Mouse (Mus musculus) liver, embryonic 15.5 days (tissue): ENCODE data around the gene Scfd2. TPM values are rescaled to one million over a fixed set of nuclear protein-coding genes. Genes with fewer than 3 reads are reported as not detected.

ENCODE experiments used
- ATAC-seq: fragments of 200-750 bp; cut with Nextera tagmentation; 2 replicates; pipeline ENCODE4 v1.8.0; 2017; ENCODE audit warnings: moderate number of reproducible peaks, mild to moderate bottlenecking, moderate library complexity; ENCODE audit not compliant: insufficient read depth
- H3K27ac ChIP-seq: fragments of 300-500 bp; sonication (generic); replicated peaks from 2 replicates; pipeline ENCODE4 v1.5.1; 2015; ENCODE audit warnings: mild to moderate bottlenecking, inconsistent platforms
- H3K27me3 ChIP-seq: fragments of 300-500 bp; sonication (generic); 2 replicates; pipeline ENCODE4 v1.6.1; 2015; ENCODE audit warnings: mild to moderate bottlenecking, inconsistent platforms
- H3K36me3 ChIP-seq: fragments of 300-500 bp; sonication (generic); replicated peaks from 2 replicates; pipeline ENCODE4 v1.6.1; 2015; ENCODE audit warnings: moderate library complexity, mild to moderate bottlenecking, inconsistent platforms
- H3K4me1 ChIP-seq: fragments of 300-500 bp; sonication (generic); replicated peaks from 2 replicates; pipeline ENCODE4 v1.6.1; 2015; ENCODE audit warnings: inconsistent platforms
- H3K4me2 ChIP-seq: fragments of 300-500 bp; sonication (generic); 2 replicates; pipeline ENCODE4 v1.6.1; 2015; ENCODE audit warnings: moderate library complexity, mild to moderate bottlenecking, inconsistent platforms
- H3K4me3 ChIP-seq: fragments of 300-500 bp; sonication (generic); replicated peaks from 2 replicates; pipeline ENCODE4 v1.5.1; 2015; ENCODE audit warnings: mild to moderate bottlenecking, inconsistent platforms
- H3K9ac ChIP-seq: fragments of 300-500 bp; sonication (generic); 2 replicates; pipeline ENCODE4 v1.6.1; 2015; ENCODE audit warnings: moderate library complexity, mild to moderate bottlenecking, inconsistent platforms
- H3K9me3 ChIP-seq: fragments of 300-500 bp; sonication (generic); replicated peaks from 2 replicates; pipeline ENCODE4 v1.6.1; 2016; ENCODE audit warnings: inconsistent platforms
- WGBS: fragments of 180-500 bp; shearing (Covaris S2); methylation state at CpG from one replicate; pipeline ENCODE4 v1.1.7; 2015; ENCODE audit warnings: mixed read lengths; ENCODE audit not compliant: insufficient replicate concordance; 5-methylcytosine and 5-hydroxymethylcytosine counted together
- polyA plus RNA-seq: library from polyadenylated mRNA; unstranded; fragments of >200 nt; fragmentation: Nextera tagmentation; extraction: Ambion mirVana; gene quantifications from 2 replicates; pipeline ENCODE4 v1.2.1, GENCODE M21; 2015

The Scfd2 gene
- polyA plus RNA-seq, 1 experiment from 2014 or later = 9.8 TPM

DNA sequence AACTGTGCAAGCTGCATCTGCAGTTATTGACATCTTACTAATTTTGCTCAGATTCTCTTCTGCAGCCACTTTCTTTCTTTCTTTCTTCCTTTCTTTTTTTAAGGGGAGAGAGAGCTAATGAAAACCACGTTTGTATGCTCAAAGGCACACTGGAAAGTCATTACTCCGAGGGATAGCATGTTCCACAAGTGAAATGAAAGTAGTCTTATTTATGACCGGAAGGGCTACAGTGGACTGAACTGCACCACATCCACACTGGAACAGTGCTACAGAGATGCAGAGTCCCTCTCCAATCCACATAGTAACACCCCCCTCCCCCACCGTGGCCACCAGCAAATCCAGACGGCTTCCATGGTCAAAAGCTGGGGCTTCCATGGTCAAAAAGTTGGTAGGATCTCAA, 224.3 kb downstream of the Scfd2 start:
- 70% methylated on average over 5 of the region's 5 CpGs for WGBS
- no peak overlapping the region for H3K27ac ChIP-seq
- no peaks in the 10 kb centered on the region for H3K4me1 ChIP-seq
- H3K9ac ChIP-seq = no peak overlapping the region
- no peak overlapping the region for H3K4me3 ChIP-seq
- H3K36me3 ChIP-seq = no peaks in the 10 kb centered on the region
- H3K9me3 ChIP-seq = no peaks in the 10 kb centered on the region
- no peak for ATAC-seq
- no peaks in the 10 kb centered on the region for H3K27me3 ChIP-seq
- H3K4me2 ChIP-seq = no peak overlapping the region

DNA sequence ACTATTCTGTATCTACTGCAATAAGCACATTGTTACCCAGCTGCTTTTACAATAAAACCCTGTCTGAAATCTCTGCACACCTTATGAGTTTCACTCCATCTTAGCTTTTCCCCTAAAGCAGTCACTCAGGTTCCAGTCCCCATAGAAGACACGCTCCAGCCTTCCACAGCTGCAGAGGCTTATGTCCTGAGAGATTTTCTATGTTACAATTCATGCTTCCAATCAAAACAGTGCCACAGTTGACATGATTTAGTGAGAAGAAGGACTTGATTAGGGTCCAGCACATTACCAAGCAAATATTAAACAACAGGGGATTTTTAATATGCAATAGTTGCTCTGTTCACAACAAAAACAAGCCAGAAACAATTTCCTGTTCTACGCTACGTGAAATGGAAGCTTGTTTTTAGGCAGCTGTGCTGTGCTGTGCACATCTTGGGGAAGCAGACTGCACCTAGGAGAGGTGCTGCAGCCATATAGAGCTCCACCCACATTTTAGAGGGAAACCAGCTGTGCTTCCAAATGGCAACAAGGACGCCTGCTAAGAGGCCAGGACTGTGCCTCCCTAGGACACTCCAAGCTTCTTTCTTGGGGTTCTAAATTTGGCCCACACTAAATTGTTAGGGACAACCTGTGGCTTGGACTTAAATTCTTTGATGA, 225.9 kb downstream of the Scfd2 start:
- WGBS = 53% methylated on average over 4 of the region's 4 CpGs
- no peak overlapping the region for H3K4me3 ChIP-seq
- no peaks in the 10 kb centered on the region for H3K4me1 ChIP-seq
- no peak overlapping the region for H3K4me2 ChIP-seq
- no peaks in the 10 kb centered on the region for H3K36me3 ChIP-seq
- no peak overlapping the region for H3K9ac ChIP-seq
- no peak for ATAC-seq
- H3K27me3 ChIP-seq = no peaks in the 10 kb centered on the region
- no peak overlapping the region for H3K27ac ChIP-seq
- no peaks in the 10 kb centered on the region for H3K9me3 ChIP-seq

GRCm38 (mm10) chr5:74304767-74305166, 226.8 kb downstream of the Scfd2 start:
- no peaks in the 10 kb centered on the region for H3K36me3 ChIP-seq
- no peak overlapping the region for H3K9ac ChIP-seq
- H3K4me2 ChIP-seq = no peak overlapping the region
- H3K4me1 ChIP-seq = no peaks in the 10 kb centered on the region
- no peaks in the 10 kb centered on the region for H3K27me3 ChIP-seq
- no peak overlapping the region for H3K4me3 ChIP-seq
- WGBS = 50% methylated on average over 4 of the region's 4 CpGs
- H3K27ac ChIP-seq = no peak overlapping the region
- no peaks in the 10 kb centered on the region for H3K9me3 ChIP-seq
- ATAC-seq = no peak

DNA sequence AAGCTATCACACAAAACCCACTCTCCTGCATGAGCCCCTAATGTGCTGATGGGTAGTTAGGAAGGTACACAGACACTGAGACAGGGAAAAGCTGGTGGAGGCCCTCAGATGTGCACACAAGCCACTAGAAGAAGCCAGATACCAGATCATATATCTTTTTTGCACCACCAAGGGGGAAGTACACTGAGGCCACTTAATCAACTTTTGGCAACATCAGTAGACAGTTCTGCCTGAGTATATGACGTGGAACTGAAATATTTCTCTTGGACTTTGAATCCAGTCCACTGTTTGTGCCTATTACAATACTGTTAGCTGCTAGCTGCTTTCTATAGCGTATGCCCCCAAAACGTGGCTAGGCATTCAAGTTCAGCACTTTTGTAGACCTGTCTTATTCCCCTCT, 229.2 kb downstream of the Scfd2 start:
- Histone ChIP-seq H3K4me2 (no peak overlapping the region), H3K36me3 (no peaks in the 10 kb centered on the region), H3K4me3 (no peak overlapping the region), H3K27me3 (no peaks in the 10 kb centered on the region), H3K27ac (no peak overlapping the region), H3K9me3 (no peaks in the 10 kb centered on the region), H3K4me1 (no peaks in the 10 kb centered on the region), H3K9ac (no peak overlapping the region)
- 42% methylated on average over 3 of the region's 3 CpGs for WGBS
- no peak for ATAC-seq

- 65% methylated on average over 2 of the region's 2 CpGs for WGBS
Measured at GRCm38 (mm10) chr5:74301443-74301842, 230.1 kb downstream of the Scfd2 start.

GRCm38 (mm10) chr5:74300931-74301330, 230.6 kb downstream of the Scfd2 start:
- Histone ChIP-seq H3K9ac (no peak overlapping the region), H3K4me3 (no peak overlapping the region), H3K4me2 (no peak overlapping the region), H3K36me3 (no peaks in the 10 kb centered on the region), H3K9me3 (no peaks in the 10 kb centered on the region), H3K27me3 (no peaks in the 10 kb centered on the region), H3K4me1 (no peaks in the 10 kb centered on the region), H3K27ac (no peak overlapping the region)
- WGBS = 52% methylated on average over 5 of the region's 5 CpGs
- no peak for ATAC-seq

More at GRCm38 (mm10) chr5:74301443-74301842, 230.1 kb downstream of the Scfd2 start:
- no peak overlapping the region for H3K4me2 ChIP-seq
- H3K27ac ChIP-seq = no peak overlapping the region
- no peaks in the 10 kb centered on the region for H3K27me3 ChIP-seq
- H3K4me3 ChIP-seq = no peak overlapping the region
- no peaks in the 10 kb centered on the region for H3K36me3 ChIP-seq
- ATAC-seq = no peak
- no peaks in the 10 kb centered on the region for H3K9me3 ChIP-seq
- H3K9ac ChIP-seq = no peak overlapping the region
- no peaks in the 10 kb centered on the region for H3K4me1 ChIP-seq

GRCm38 (mm10) chr5:74300140-74300539, 231.4 kb downstream of the Scfd2 start:
- Histone ChIP-seq H3K4me2 (no peak overlapping the region), H3K36me3 (no peaks in the 10 kb centered on the region), H3K27ac (no peak overlapping the region), H3K9ac (no peak overlapping the region), H3K4me3 (no peak overlapping the region), H3K9me3 (no peaks in the 10 kb centered on the region), H3K27me3 (no peaks in the 10 kb centered on the region), H3K4me1 (no peaks in the 10 kb centered on the region)
- WGBS = 36% methylated on average over 4 of the region's 4 CpGs
- no peak for ATAC-seq

DNA sequence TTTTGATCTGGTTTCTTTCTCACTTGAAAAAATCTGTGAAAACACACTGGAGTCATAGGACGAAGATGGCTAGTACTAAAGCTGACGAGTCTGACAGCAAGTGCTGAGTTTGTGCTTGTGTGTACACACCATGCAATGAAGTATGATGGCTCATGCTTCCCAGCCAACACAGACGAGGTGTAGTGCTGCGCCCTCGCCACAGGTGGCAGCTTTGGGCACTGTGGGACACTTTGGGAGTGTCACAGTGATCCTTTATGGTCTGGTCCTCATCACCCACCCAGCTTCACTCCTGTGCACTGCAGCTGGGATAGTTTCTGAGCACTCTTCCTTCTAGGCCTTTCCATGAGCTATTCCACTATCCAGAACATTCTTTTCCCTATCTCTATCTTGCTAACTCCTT, 234.4 kb downstream of the Scfd2 start:
- Histone ChIP-seq H3K4me1 (no peaks in the 10 kb centered on the region), H3K36me3 (no peaks in the 10 kb centered on the region), H3K9me3 (no peaks in the 10 kb centered on the region), H3K4me2 (no peak overlapping the region), H3K9ac (no peak overlapping the region), H3K27me3 (no peaks in the 10 kb centered on the region), H3K4me3 (no peak overlapping the region), H3K27ac (no peak overlapping the region)
- no peak for ATAC-seq
- 53% methylated on average over 5 of the region's 5 CpGs for WGBS

- Histone ChIP-seq H3K9me3 (no peaks in the 10 kb centered on the region), H3K9ac (no peak overlapping the region), H3K4me3 (no peak overlapping the region), H3K27ac (no peak overlapping the region), H3K36me3 (no peaks in the 10 kb centered on the region), H3K4me2 (no peak overlapping the region), H3K27me3 (no peaks in the 10 kb centered on the region), H3K4me1 (no peaks in the 10 kb centered on the region)
- WGBS = 60% methylated on average over 5 of the region's 5 CpGs
- ATAC-seq = no peak
Measured at GRCm38 (mm10) chr5:74296096-74296495, 235.5 kb downstream of the Scfd2 start.

DNA sequence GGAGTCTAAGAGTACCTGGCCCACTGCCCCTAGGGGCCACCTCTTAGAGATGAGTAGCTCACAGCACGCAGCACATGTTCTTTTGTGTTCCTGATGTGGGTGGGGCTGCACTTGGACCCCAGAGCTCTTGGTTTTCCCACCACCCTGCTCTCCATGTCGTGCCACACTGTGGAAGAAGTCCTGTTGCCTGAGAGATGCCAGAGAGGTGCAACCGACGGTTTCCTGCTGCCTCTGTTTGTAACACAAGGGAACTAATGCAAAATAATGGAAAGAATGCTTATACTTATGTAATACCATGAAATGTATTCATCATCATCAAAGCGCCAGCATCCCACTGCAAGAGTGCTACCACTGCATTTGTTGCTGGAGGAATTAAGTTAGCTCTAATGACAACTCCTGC, 238.0 kb downstream of the Scfd2 start:
- Histone ChIP-seq H3K36me3 (no peaks in the 10 kb centered on the region), H3K4me3 (no peak overlapping the region), H3K4me1 (no peaks in the 10 kb centered on the region), H3K27me3 (no peaks in the 10 kb centered on the region), H3K9me3 (no peaks in the 10 kb centered on the region), H3K27ac (no peak overlapping the region), H3K4me2 (no peak overlapping the region), H3K9ac (no peak overlapping the region)
- ATAC-seq = no peak
- WGBS = 63% methylated on average over 5 of the region's 5 CpGs

GRCm38 (mm10) chr5:74292050-74292449, 239.5 kb downstream of the Scfd2 start:
- Histone ChIP-seq H3K27me3 (no peaks in the 10 kb centered on the region), H3K4me2 (no peak overlapping the region), H3K4me1 (no peaks in the 10 kb centered on the region), H3K36me3 (no peaks in the 10 kb centered on the region), H3K4me3 (no peak overlapping the region), H3K9me3 (no peaks in the 10 kb centered on the region), H3K9ac (no peak overlapping the region), H3K27ac (no peak overlapping the region)
- ATAC-seq = no peak
- WGBS = 58% methylated on average over 2 of the region's 2 CpGs

- Histone ChIP-seq H3K36me3 (no peaks in the 10 kb centered on the region), H3K4me3 (no peak overlapping the region), H3K4me1 (no peaks in the 10 kb centered on the region), H3K27ac (no peak overlapping the region), H3K27me3 (no peaks in the 10 kb centered on the region), H3K9me3 (no peaks in the 10 kb centered on the region), H3K4me2 (no peak overlapping the region), H3K9ac (no peak overlapping the region)
- 79% methylated on average over 9 of the region's 9 CpGs for WGBS
- no peak for ATAC-seq
Measured at GRCm38 (mm10) chr5:74291575-74291974, 240.0 kb downstream of the Scfd2 start.
